Comparison of ENCODE assay signal across 11 mouse cellular contexts in genomic region chr15:95655860-95656259, GRCm38 (mm10). TPM values are rescaled to one million over a fixed set of nuclear protein-coding genes. Genes with fewer than 3 reads are reported as not detected.
DNase-seq lines count a peak whose midpoint lies in the region; ATAC-seq and TF ChIP-seq lines count a peak whose summit lies in the region.
"Had no signal": no experiment of that assay in that cellular context is flagged by ENCODE, and none has a peak within 500 bp of the region (broad histone marks: within the 10 kb centered on the region; RNA-seq: fewer than 3 reads in every experiment).

Gene Dbx2, minus strand, starts transcription at chr15:95655960.

- no peak within 1 kb of the TSS for H3K9ac ChIP-seq in heart, embryonic 12.5 days
- no peak within 1 kb of the TSS for H3K9ac ChIP-seq in stomach, embryonic 15.5 days
- H3K9ac ChIP-seq in stomach, postnatal 0 days (ENCODE audit: low read length) = no peak within 1 kb of the TSS
- H3K9ac ChIP-seq in stomach, embryonic 16.5 days (ENCODE audit: low read length) = no peak within 1 kb of the TSS

- H3K27ac ChIP-seq in heart, embryonic 12.5 days (ENCODE audit: poor library complexity, severe bottlenecking) = no peak within 1 kb of the TSS
- H3K27ac ChIP-seq in stomach, embryonic 15.5 days = no peak within 1 kb of the TSS
- H3K27ac ChIP-seq in stomach, postnatal 0 days (replicated peaks) = no peak within 1 kb of the TSS
- no peak within 1 kb of the TSS for H3K27ac ChIP-seq in stomach, embryonic 16.5 days (ENCODE audit: low read length)

- intact Hi-C loops in left cerebral cortex, postnatal 25 days (cut with DNase I) = no loop called here

- no peak for ATAC-seq in heart, embryonic 12.5 days (ENCODE audit: insufficient number of reproducible peaks, low FRiP score)
- no peak for ATAC-seq in stomach, embryonic 15.5 days (ENCODE audit: insufficient read depth, low FRiP score, low read depth)
- ATAC-seq in stomach, postnatal 0 days (ENCODE audit: low FRiP score, low TSS enrichment) = no peak
- ATAC-seq in stomach, embryonic 16.5 days (ENCODE audit: insufficient read depth, low FRiP score) = no peak

- H3K4me2 ChIP-seq in heart, embryonic 12.5 days = peak within 1 kb of the TSS; percentile 76
- peak within 1 kb of the TSS; percentile 69 for H3K4me2 ChIP-seq in stomach, embryonic 15.5 days
- no peak within 1 kb of the TSS for H3K4me2 ChIP-seq in stomach, postnatal 0 days (replicated peaks; ENCODE audit: low read depth)
- H3K4me2 ChIP-seq in stomach, embryonic 16.5 days (ENCODE audit: low read depth, low read length) = peak within 1 kb of the TSS; percentile 65; the same call in 1 of the 2 replicates

- H3K36me3 ChIP-seq in heart, embryonic 12.5 days = no peaks in the 10 kb centered on the region
- H3K36me3 ChIP-seq in stomach, embryonic 15.5 days = no peaks in the 10 kb centered on the region
- no peaks in the 10 kb centered on the region for H3K36me3 ChIP-seq in stomach, postnatal 0 days (ENCODE audit: control insufficient read depth, insufficient read depth, low read length)
- no peaks in the 10 kb centered on the region for H3K36me3 ChIP-seq in stomach, embryonic 16.5 days (ENCODE audit: control insufficient read depth, insufficient read depth, low read length)

- no peaks in the 10 kb centered on the region for H3K9me3 ChIP-seq in heart, embryonic 12.5 days (replicated peaks)
- H3K9me3 ChIP-seq in stomach, embryonic 15.5 days = no peaks in the 10 kb centered on the region
- H3K9me3 ChIP-seq in stomach, postnatal 0 days (ENCODE audit: control insufficient read depth, low read length) = no peaks in the 10 kb centered on the region
- no peaks in the 10 kb centered on the region for H3K9me3 ChIP-seq in stomach, embryonic 16.5 days (replicated peaks; ENCODE audit: control insufficient read depth, low read length)

- peak within 1 kb of the TSS; percentile 45 for H3K4me3 ChIP-seq in heart, embryonic 12.5 days
- H3K4me3 ChIP-seq in stomach, embryonic 15.5 days (replicated peaks) = peak within 1 kb of the TSS; percentile 32
- H3K4me3 ChIP-seq in stomach, postnatal 0 days (ENCODE audit: low read depth, low read length) = no peak within 1 kb of the TSS
- H3K4me3 ChIP-seq in stomach, embryonic 16.5 days (replicated peaks; ENCODE audit: low read length) = peak within 1 kb of the TSS; percentile 45; the same call in 1 of the 2 replicates
- H3K4me3 ChIP-seq: megakaryocyte, embryonic 14.5 days had no signal

- DNase-seq in heart, adult 18-20 months = no peak
- no peak for DNase-seq in stomach, postnatal 0 days (ENCODE audit: low spot score)
- no peak for DNase-seq in left cerebral cortex, postnatal 25 days (ENCODE audit: low spot score in 2 of 2)
- no peak for DNase-seq in adrenal gland, postnatal 10 days
- no peak for DNase-seq in spleen, postnatal 10 days (ENCODE audit: low spot score in 2 of 2)
- DNase-seq: right cerebral cortex, postnatal 25 days had no signal

- no peak for TF ChIP-seq EP300 in stomach, postnatal 0 days (optimal IDR thresholded peaks at IDR 0.05)

- no peak for TF ChIP-seq CTCF in stomach, postnatal 0 days (IDR thresholded peaks at IDR 0.05; ENCODE audit: low read depth)

- WGBS in heart, embryonic 12.5 days = 76% methylated on average over 5 of the region's 5 CpGs
- 76% methylated on average over 5 of the region's 5 CpGs for WGBS in stomach, embryonic 15.5 days
- WGBS in stomach, postnatal 0 days = 81% methylated on average over 5 of the region's 5 CpGs
- WGBS in stomach, embryonic 16.5 days = 78% methylated on average over 5 of the region's 5 CpGs

- H3K27me3 ChIP-seq in heart, embryonic 12.5 days (replicated peaks) = peaks cover 53% of the 10 kb centered on the region
- H3K27me3 ChIP-seq in stomach, embryonic 15.5 days (replicated peaks) = peaks cover 39% of the 10 kb centered on the region
- H3K27me3 ChIP-seq in stomach, postnatal 0 days (ENCODE audit: control insufficient read depth, insufficient read depth, low read length) = peaks cover 4% of the 10 kb centered on the region; the same call in 1 of the 2 replicates
- peaks cover 47% of the 10 kb centered on the region for H3K27me3 ChIP-seq in stomach, embryonic 16.5 days (ENCODE audit: control insufficient read depth, insufficient read depth, low read length)

- H3K4me1 ChIP-seq in heart, embryonic 12.5 days (replicated peaks) = peaks cover 11% of the 10 kb centered on the region
- peaks cover 9% of the 10 kb centered on the region for H3K4me1 ChIP-seq in stomach, embryonic 15.5 days
- H3K4me1 ChIP-seq in stomach, postnatal 0 days (replicated peaks; ENCODE audit: control insufficient read depth, insufficient read depth) = no peaks in the 10 kb centered on the region
- peaks cover 7% of the 10 kb centered on the region for H3K4me1 ChIP-seq in stomach, embryonic 16.5 days (ENCODE audit: control insufficient read depth, insufficient read depth, low read length)
- H3K4me1 ChIP-seq: megakaryocyte, embryonic 14.5 days had no signal

RNA-seq across cellular contexts. Expression of gene Dbx2, which starts in this region (rescaled TPM):
- not detected in 2 replicates for polyA plus RNA-seq in heart, embryonic 12.5 days (2016; fragmentation: Nextera tagmentation; extraction: Ambion mirVana)
- total RNA-seq in heart, adult 18-20 months (2021) = not detected
- polyA plus RNA-seq in stomach, embryonic 15.5 days (2015; fragmentation: Nextera tagmentation; extraction: Ambion mirVana) = 0.10 TPM in 1 of 2 replicates, not detected in the other
- not detected in 2 replicates for polyA plus RNA-seq in stomach, postnatal 0 days (2015; fragmentation: Nextera tagmentation; extraction: Ambion mirVana)
- total RNA-seq in left cerebral cortex, postnatal 25 days (2021) = 10 to 100 TPM; 23.9 to 28.1 TPM
- not detected in 2 replicates for polyA plus RNA-seq in stomach, embryonic 16.5 days (2015; fragmentation: Nextera tagmentation; extraction: Ambion mirVana)
- total RNA-seq in adrenal gland, postnatal 10 days (2021) = not detected
- polyA plus RNA-seq: C2C12 had no signal

Comparison
In these comparisons a context has a peak if more than half of its experiments do, and no peak if none do; other contexts are left out.
1. RNA of gene Dbx2 (total RNA-seq): 23.9 to 28.1 TPM in left cerebral cortex, postnatal 25 days; not detected in adrenal gland, postnatal 10 days and not detected in heart, adult 18-20 months; every median in the first group is over 10 times any median in the second.